Mouse (Mus musculus) ES-E14 (cell line): ENCODE measurements around the gene Fads3. TPM values are rescaled to one million over a fixed set of nuclear protein-coding genes. Genes with fewer than 3 reads are reported as not detected.

ENCODE experiments used
- DNase-seq: peaks from one replicate; pipeline ENCODE4 v3.0.0-alpha.2; 2013; ENCODE audit warnings: low read depth, low spot score
- H3K27ac ChIP-seq: 2 replicates; pipeline ENCODE4 v1.5.1; 2012; ENCODE audit warnings: low read depth, mild to moderate bottlenecking, low read length, moderate library complexity, mixed read lengths; ENCODE audit not compliant: poor library complexity, insufficient read depth, severe bottlenecking
- H3K36me3 ChIP-seq: 2 replicates; pipeline ENCODE4 v1.6.1; 2012; ENCODE audit warnings: mild to moderate bottlenecking, low read length, moderate library complexity, mixed read lengths; ENCODE audit not compliant: control insufficient read depth, poor library complexity, insufficient read depth, severe bottlenecking
- H3K4me1 ChIP-seq, 2 experiments: fragments of 150-350 bp in 1 of 2; sonication (generic) in 1 of 2; 2 replicates each; pipeline ENCODE4 v1.6.1; 2012; ENCODE audit warnings: low read length in 2 of 2, mild to moderate bottlenecking in 1 of 2, mixed read lengths in 1 of 2; ENCODE audit not compliant: control insufficient read depth in 2 of 2, insufficient read depth in 2 of 2, poor library complexity in 1 of 2
- H3K4me3 ChIP-seq, 2 experiments: fragments of 150-350 bp in 1 of 2; sonication (generic) in 1 of 2; 2 replicates each; pipeline ENCODE4 v1.5.1; 2012; ENCODE audit warnings: low read length in 2 of 2, low read depth in 1 of 2, mild to moderate bottlenecking in 1 of 2, mixed read lengths in 1 of 2; ENCODE audit not compliant: insufficient read depth in 1 of 2, poor library complexity in 1 of 2, severe bottlenecking in 1 of 2
- H3K9ac ChIP-seq: 2 replicates; pipeline ENCODE4 v1.6.1; 2012; ENCODE audit warnings: low read depth, mild to moderate bottlenecking, low read length, mixed read lengths; ENCODE audit not compliant: poor library complexity, insufficient read depth, severe bottlenecking
- H3K9me3 ChIP-seq: fragments of 150-350 bp; sonication (generic); 2 replicates; pipeline ENCODE4 v1.6.1; 2012; ENCODE audit warnings: low read depth, mild to moderate bottlenecking, low read length; ENCODE audit not compliant: control insufficient read depth, insufficient read depth
- CHD2 ChIP-seq: IDR thresholded peaks from 2 replicates; pipeline ENCODE4 v1.6.1; 2014; ENCODE audit warnings: mild to moderate bottlenecking, low read depth, low read length, inconsistent platforms
- HCFC1 ChIP-seq: IDR thresholded peaks from 2 replicates; pipeline ENCODE4 v1.6.1; 2012; ENCODE audit warnings: low read length, inconsistent platforms, borderline replicate concordance; ENCODE audit not compliant: insufficient read depth
- MAFK ChIP-seq: IDR thresholded peaks from 2 replicates; pipeline ENCODE4 v1.6.1; 2014; ENCODE audit warnings: mild to moderate bottlenecking, low read depth, low read length, inconsistent platforms; ENCODE audit not compliant: insufficient read depth
- ZC3H11A ChIP-seq: IDR thresholded peaks from 2 replicates; pipeline ENCODE4 v1.6.1; 2012; ENCODE audit warnings: low read depth, mild to moderate bottlenecking, inconsistent platforms, low read length, borderline replicate concordance
- ZNF384 ChIP-seq: IDR thresholded peaks from 2 replicates; pipeline ENCODE4 v1.6.1; 2012; ENCODE audit warnings: low read depth, low read length, inconsistent platforms
- in situ Hi-C, 2 experiments: fragments of 600-800 bp; cut with MboI; formaldehyde crosslinking; loops; one replicate each; pipeline ENCODE4 v1.15.1; 2025; ENCODE audit warnings: low sequenced_read_pairs in 2 of 2, inconsistent platforms in 1 of 2; ENCODE audit not compliant: unreplicated experiment in 2 of 2
- total RNA-seq: library from RNA; depleted of rRNA; stranded (reverse); fragments of 300-350 nt; gene quantifications from 2 replicates; pipeline ENCODE4 v1.2.3, GENCODE M21; 2012

The Fads3 gene
- total RNA-seq, 1 experiment: 7.2 TPM

- Histone ChIP-seq H3K27ac (no peak overlapping the region), H3K4me1 (peaks cover 0 to 2% of the 10 kb centered on the region in 2 experiments; a peak in 1 of 4 replicates), H3K36me3 (no peaks in the 10 kb centered on the region), H3K4me3 (no peak overlapping the region), H3K9ac (no peak overlapping the region), H3K9me3 (no peaks in the 10 kb centered on the region)
- TF ChIP-seq HCFC1: no peak
- TF ChIP-seq MAFK: no peak
- no peak for TF ChIP-seq ZNF384
- no peak for TF ChIP-seq ZC3H11A
- TF ChIP-seq CHD2: no peak
- DNase-seq: no peak
- in situ Hi-C loops: no loop called here
Observed at GRCm38 (mm10) chr19:10055783-10056660, 14.7 kb downstream of the Fads3 start.

GRCm38 (mm10) chr19:10056686-10057085 is 15.3 kb downstream of the Fads3 start:
- DNase-seq: no peak
- in situ Hi-C loops: no loop called here
- TF ChIP-seq ZNF384 (no peak), MAFK (no peak), ZC3H11A (no peak), HCFC1 (no peak), CHD2 (no peak)
- Histone ChIP-seq H3K27ac (no peak overlapping the region), H3K36me3 (peaks cover 2% of the 10 kb centered on the region; the same call in 1 of the 2 replicates), H3K9me3 (no peaks in the 10 kb centered on the region), H3K4me1 (peaks cover 0 to 2% of the 10 kb centered on the region in 2 experiments; a peak in 1 of 4 replicates), H3K9ac (no peak overlapping the region), H3K4me3 (no peak overlapping the region)

GRCm38 (mm10) chr19:10057486-10058351 is 16.4 kb downstream of the Fads3 start:
- no peak overlapping the region for H3K4me3 ChIP-seq
- TF ChIP-seq MAFK (no peak), ZNF384 (no peak), HCFC1 (no peak), ZC3H11A (no peak), CHD2 (no peak)
- no peak overlapping the region for H3K9ac ChIP-seq
- in situ Hi-C loops: no loop called here
- H3K27ac ChIP-seq: no peak overlapping the region
- no peaks in the 10 kb centered on the region for H3K9me3 ChIP-seq
- H3K4me1 ChIP-seq: peaks cover 0 to 2% of the 10 kb centered on the region in 2 experiments; a peak in 1 of 4 replicates
- peaks cover 9% of the 10 kb centered on the region for H3K36me3 ChIP-seq
- no peak for DNase-seq

GRCm38 (mm10) chr19:10058352-10058825 is 17.0 kb downstream of the Fads3 start:
- Histone ChIP-seq H3K27ac (no peak overlapping the region), H3K36me3 (peaks cover 9% of the 10 kb centered on the region), H3K9me3 (no peaks in the 10 kb centered on the region), H3K4me3 (no peak overlapping the region), H3K9ac (no peak overlapping the region), H3K4me1 (peaks cover 0 to 2% of the 10 kb centered on the region in 2 experiments; a peak in 1 of 4 replicates)
- no peak for TF ChIP-seq ZC3H11A
- no peak for TF ChIP-seq MAFK
- no peak for TF ChIP-seq HCFC1
- TF ChIP-seq ZNF384: no peak
- no peak for TF ChIP-seq CHD2
- DNase-seq: no peak
- in situ Hi-C loops: no loop called here
